Mouse (Mus musculus) bone marrow macrophage, adult 2 months (primary cell): ENCODE results near the gene C2cd2l. TPM values are rescaled to one million over a fixed set of nuclear protein-coding genes. Genes with fewer than 3 reads are reported as not detected.

ENCODE experiments used
- H3K27ac ChIP-seq: 2 replicates; pipeline ENCODE4 v1.5.1; 2012; ENCODE audit warnings: low read depth, low read length; ENCODE audit not compliant: insufficient read depth
- H3K4me1 ChIP-seq: 2 replicates; pipeline ENCODE4 v1.6.1; 2012; ENCODE audit warnings: low read length; ENCODE audit not compliant: control insufficient read depth, insufficient read depth
- H3K4me3 ChIP-seq: 2 replicates; pipeline ENCODE4 v1.5.1; 2012; ENCODE audit warnings: mild to moderate bottlenecking, low read length, moderate library complexity; ENCODE audit not compliant: insufficient read depth
- CTCF ChIP-seq: IDR thresholded peaks from 2 replicates; pipeline ENCODE4 v1.5.1; 2012; ENCODE audit warnings: low read depth, mild to moderate bottlenecking, low read length, moderate library complexity
- POLR2A ChIP-seq: IDR thresholded peaks from 2 replicates; pipeline ENCODE4 v1.6.1; 2012; ENCODE audit warnings: mild to moderate bottlenecking, low read depth, low read length, borderline replicate concordance
- polyA plus RNA-seq: library from polyadenylated mRNA; stranded (reverse); fragments of >200 nt; gene quantifications from 2 replicates; pipeline ENCODE4 v1.2.4, GENCODE M21; 2012; ENCODE audit not compliant: missing spikeins, insufficient read depth, insufficient read length

Gene C2cd2l
- polyA plus RNA-seq, 1 experiment = 24.0 TPM

DNA sequence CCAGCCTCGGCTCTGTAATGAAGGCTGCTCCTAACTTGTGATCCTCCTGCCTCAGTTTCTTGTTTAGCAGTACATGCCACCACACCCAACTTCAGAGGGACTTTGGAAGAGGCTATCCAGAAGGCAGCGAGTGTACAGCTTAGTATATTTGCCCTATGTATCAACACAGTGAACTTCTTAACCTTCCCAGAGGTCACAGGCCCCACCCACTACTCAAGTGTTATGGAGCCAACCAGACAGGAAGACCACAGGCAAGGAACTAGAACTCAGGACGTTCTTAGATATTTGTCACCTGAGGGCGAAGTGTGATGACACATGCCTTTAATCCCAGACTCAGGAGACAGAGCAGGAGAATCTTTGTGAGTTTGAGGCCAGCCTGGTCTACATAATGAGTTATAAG is 27.5 kb upstream of the C2cd2l start:
- Histone ChIP-seq H3K27ac (no peak overlapping the region), H3K4me3 (no peak overlapping the region), H3K4me1 (peaks cover 6% of the 10 kb centered on the region)
- TF ChIP-seq CTCF = no peak
- TF ChIP-seq POLR2A = no peak

DNA sequence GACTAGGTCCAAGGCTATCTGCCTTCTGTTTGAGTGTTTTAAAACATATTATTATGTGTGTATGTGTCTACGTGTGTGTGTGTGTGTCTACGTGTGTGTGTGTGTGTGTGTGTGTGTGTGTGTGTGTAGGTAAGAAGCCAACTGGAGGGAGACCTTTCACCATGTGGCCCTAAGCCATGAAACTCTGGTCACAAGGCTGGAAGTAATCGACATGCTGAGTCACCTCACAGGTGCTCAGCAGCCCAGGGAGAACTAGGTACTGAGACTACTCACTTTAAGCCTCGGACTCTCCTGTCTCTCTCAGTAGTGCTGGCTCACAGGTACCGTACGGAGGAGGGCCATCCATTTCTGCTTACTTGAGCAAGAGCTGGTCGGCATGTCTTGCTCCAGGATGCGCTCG is 27.1 kb upstream of the C2cd2l start:
- TF ChIP-seq POLR2A (no peak), CTCF (no peak)
- peaks cover 10% of the 10 kb centered on the region for H3K4me1 ChIP-seq
- no peak overlapping the region for H3K4me3 ChIP-seq
- H3K27ac ChIP-seq = no peak overlapping the region

DNA sequence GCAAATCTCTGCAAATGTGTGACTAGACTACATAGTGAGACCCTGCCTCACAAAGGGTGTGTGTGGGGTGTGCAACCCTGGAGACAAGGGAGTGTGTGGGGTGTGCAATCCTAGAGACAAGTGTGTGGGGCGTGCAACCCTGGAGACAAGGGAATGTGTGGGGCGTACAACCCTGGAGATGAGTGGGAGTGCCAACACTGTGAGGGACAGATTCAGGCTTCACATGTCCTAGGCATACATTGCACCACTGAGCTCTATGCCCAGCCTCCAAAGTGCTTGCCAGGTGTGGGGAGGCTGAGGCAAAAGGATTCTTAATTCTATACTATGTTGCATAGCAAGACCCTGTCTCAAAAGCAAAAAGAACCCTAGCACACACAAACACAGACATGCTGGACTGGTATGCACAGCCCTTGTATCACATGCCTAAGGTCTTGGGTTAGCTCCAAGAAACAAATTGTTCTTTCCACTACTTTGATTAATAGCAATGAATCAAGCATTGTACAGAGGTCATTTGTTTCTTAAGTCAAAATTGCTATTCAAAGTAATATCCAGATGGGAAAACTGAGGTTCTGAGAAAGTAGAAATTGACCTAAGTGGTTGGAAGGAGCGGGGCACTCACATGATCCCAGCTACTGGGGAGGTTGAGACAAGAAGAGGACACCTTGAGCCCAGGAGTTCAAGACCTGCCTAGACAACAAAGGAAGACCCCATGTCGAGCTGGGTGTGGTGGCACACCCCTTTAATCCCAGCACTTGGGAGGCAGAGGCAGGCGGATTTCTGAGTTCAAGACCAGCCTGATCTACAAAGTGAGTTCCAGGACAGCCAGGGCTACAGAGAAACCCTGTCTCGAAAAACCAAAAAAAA is 25.7 kb upstream of the C2cd2l start:
- TF ChIP-seq CTCF (no peak), POLR2A (no peak)
- peaks cover 10% of the 10 kb centered on the region for H3K4me1 ChIP-seq
- H3K27ac ChIP-seq = no peak overlapping the region
- H3K4me3 ChIP-seq = no peak overlapping the region

DNA sequence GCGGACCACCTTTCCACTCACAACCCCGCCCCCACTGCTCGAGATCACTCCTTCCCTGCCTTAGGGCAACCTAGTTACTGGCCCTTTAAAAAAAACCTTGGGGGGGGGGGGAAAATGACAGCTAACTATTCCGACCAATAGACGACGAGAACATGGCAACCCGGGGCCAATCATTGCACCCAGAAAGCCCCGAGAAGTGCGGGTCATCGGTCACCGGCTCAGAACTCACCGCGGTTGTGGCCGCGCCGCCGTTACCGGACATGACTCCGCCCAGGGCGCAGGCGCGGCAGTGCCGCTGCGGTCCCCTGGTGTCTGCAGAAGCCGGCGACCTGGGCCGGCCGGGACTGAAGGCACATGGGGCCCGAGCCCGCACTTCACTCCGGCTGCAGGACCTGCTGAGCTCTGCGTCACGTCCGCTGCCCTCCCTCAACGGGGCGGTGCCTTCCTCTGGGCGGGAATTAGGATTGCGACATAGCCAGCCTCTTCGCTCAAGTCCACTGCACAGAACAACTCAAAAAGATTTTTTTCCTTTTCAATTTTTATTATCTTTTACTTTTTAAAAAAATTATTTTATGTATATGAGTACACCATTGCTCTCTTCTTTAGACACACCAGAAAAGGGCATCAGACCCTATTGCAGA is 23.8 kb upstream of the C2cd2l start, which contains the start of gene Hmbs:
TSS of gene Hmbs (minus strand) at position 448 of the 641 bp plus-strand sequence.
- Histone ChIP-seq H3K4me1 (peaks cover 10% of the 10 kb centered on the region), H3K27ac (peak within 1 kb of the TSS; percentile 99)
- TF ChIP-seq CTCF = no peak

DNA sequence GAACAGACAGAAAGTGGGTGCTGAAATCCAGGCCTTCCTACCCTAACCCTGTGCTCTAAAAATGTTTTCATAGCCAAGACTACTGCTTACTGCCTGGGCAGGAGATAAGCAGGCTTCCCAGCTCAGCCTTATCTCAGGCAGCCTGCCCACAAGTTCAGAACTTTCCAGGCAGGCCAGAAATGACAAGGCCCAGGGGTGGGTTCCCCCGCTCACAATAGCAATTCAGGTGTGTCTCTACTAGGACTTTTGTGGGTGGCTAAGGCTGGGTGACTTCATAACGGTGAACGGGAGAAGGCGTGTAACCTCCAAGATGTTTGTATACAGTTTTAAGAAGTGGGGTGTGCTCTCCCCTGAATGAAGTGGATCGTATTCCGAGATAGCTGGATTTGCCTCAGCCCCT is 23.2 kb upstream of the C2cd2l start:
- peak overlapping the region; percentile 98 for H3K4me3 ChIP-seq
- H3K27ac ChIP-seq = peak overlapping the region; percentile 25
- H3K4me1 ChIP-seq = peaks cover 10% of the 10 kb centered on the region
- TF ChIP-seq POLR2A = no peak
- TF ChIP-seq CTCF = no peak

More for the DNA sequence above, 23.8 kb upstream of the C2cd2l start, which contains the start of gene Hmbs:
- peak within 1 kb of the TSS; percentile 98 for H3K4me3 ChIP-seq

DNA sequence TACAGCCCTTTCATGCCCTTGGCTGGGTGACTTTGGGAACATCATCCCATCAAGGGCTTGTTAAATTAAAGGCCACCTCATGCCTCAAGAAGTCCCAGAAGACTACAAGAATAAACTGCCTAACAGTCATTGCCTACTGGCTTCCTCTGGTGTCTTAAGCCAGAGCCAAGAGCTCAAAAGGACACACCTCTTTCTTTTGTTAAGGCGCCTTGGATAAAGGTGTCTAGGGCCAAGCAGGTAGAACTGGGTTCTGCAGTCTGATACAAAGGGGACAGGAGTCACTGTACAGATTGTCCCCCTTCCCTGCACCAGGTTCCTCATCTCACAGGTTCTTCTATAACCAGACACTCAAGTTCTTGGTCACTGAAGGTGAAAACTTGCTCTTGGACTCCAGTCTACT is 22.5 kb upstream of the C2cd2l start:
- H3K27ac ChIP-seq = no peak overlapping the region
- no peak for TF ChIP-seq CTCF
- TF ChIP-seq POLR2A = no peak
- peak overlapping the region; percentile 98 for H3K4me3 ChIP-seq
- peaks cover 10% of the 10 kb centered on the region for H3K4me1 ChIP-seq

DNA sequence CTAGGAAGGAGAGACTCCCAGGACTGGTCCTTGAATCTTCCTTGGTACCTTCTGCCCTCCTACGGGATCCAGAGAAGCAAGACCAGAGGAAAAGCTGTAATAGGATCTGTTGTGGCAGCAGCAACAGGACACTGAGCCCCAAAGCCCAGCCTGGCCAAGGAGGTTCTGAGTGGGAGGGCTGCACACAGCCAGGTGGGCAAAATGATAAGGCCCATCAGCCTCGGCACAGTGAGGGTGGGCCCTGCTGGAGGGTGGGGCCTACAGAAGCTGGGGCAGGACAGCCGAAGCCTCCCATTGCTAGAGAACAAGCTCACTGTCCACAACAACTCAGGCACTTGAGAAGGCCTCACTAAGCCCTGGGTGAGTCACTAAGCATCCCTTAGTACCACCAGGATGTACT is 22.1 kb upstream of the C2cd2l start:
- Histone ChIP-seq H3K4me1 (peaks cover 11% of the 10 kb centered on the region), H3K4me3 (no peak overlapping the region), H3K27ac (no peak overlapping the region)
- TF ChIP-seq POLR2A = no peak

DNA sequence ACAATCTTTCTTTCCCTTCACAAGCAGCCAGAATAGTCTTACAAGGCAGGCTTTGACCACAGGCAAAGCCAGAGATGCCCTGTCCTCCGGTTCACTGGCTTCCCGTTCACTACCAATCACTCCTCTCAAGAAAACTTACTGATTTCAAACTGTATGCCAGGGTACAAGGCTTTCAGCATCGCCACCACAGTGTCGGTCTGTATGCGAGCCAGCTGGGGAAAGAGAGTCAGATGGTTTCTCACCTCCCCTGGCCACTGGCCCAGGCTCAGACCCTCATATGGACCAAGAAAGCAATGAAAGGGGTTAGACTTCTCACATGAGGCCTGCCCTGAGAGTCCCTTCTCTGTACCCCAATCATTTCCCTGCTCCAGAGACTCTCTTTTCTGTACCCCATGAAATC is 21.4 kb upstream of the C2cd2l start:
- Histone ChIP-seq H3K27ac (no peak overlapping the region), H3K4me3 (no peak overlapping the region), H3K4me1 (peaks cover 18% of the 10 kb centered on the region)
- TF ChIP-seq POLR2A (no peak), CTCF (no peak)

DNA sequence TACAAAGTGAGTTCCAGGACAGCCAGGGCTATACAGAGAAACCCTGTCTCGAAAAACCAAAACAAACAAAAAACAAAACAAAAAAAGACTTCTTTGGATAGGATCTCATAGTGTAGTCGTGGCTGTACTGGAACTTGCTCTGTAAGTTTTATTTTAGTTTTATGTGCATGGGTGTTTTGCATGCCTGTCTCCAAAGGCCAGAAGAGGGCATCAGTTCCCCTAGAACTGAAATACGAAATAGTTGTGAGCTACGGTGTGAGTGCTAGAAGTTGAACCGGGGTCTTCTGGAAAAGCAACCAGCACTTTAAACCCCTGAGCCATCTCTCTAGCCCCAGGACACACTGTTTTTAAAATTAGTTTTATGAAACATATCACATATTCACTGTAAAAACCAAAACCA is 18.5 kb upstream of the C2cd2l start:
- H3K4me1 ChIP-seq = peaks cover 18% of the 10 kb centered on the region
- no peak overlapping the region for H3K4me3 ChIP-seq
- no peak overlapping the region for H3K27ac ChIP-seq
- TF ChIP-seq CTCF (no peak), POLR2A (no peak)
